Mouse (Mus musculus) kidney, adult 11 months (tissue): Measurements from ENCODE around the gene Slc17a8.
"Not testable (repeated sequence)": the region's sequence is repeated elsewhere in the genome, so short reads cannot be mapped to it uniquely, and the experiment has no call there.

Experiments used
- DNase-seq: peaks from one replicate; pipeline ENCODE4 v3.0.0; 2022

The Slc17a8 gene

DNA sequence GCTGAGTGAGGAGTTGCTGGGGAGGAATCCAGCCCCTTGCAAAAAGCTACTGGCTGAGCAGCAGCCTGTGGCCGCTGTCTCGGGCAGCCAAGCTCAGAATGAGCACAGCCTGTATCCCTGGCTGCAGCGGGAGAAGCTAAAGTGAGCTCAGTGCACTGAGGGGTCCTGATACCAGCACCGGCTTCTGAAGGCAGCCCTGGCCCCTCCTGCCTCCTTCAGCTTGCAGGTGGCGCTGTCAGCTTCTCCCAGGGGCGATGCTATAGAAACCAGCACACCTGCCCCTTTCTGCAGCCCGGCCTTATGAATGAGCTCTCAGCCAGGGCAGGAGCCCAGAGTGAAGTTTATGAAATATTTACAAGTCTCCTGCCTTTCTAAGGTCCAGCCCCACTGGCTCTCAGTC, at the start of gene Slc17a8:
TSS of gene Slc17a8 (minus strand) at position 125 of the 400 bp plus-strand sequence.
- DNase-seq: no peak

DNA sequence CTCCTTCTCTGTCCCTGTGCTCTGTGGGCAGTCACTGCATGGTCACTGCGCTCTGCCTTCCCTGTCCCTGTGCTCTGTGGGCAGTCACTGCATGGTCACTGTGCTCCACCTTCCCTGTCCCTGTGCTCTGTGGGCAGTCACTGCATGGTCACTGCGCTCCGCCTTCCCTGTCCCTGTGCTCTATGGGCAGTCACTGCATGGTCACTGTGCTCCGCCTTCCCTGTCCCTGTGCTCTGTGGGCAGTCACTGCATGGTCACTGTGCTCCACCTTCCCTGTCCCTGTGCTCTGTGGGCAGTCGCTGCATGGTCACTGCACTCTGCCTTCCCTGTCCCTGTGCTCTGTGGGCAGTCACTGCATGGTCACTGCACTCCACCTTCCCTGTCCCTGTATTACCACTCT, 49.3 kb upstream of the Slc17a8 start:
- DNase-seq: not testable (repeated sequence)

DNA sequence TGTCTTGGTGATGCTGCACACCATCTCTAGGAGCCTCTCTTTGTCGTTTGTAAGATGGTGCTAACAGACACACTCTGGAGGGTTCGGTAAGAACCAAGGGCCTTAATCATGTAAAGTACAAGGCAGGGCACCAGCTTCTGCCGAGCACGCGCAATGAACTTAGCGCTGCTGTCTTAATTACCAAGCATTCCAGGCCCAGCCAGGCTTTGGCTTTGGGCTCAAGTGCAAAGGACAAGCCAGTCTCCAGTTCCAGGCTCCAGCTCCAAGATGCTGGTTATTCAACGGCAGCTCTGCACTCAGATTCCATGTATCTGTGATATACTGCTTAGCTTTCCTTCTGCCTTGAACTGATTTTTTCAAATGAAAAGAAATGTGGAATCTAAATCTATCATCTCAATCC, 46.5 kb upstream of the Slc17a8 start:
- peak; percentile 47 for DNase-seq

DNA sequence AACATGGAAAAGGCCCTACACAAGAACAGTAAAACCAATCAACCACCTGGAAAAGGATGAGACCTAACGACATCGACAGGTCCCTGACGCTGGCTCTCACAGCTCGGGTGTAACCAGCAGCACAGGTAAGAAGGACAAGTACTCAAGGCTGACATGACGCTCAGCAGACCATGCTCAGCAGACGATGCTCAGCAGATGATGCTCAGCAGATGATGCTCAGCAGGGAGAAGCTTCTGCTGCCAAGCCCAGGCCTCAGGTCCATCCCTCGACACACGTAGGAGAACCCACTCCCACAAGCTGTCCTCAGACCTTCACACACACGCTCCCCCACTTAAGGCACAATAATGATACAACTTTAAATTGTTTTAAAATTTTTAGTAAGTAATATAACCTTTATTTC, 44.6 kb upstream of the Slc17a8 start:
- DNase-seq: no peak

DNA sequence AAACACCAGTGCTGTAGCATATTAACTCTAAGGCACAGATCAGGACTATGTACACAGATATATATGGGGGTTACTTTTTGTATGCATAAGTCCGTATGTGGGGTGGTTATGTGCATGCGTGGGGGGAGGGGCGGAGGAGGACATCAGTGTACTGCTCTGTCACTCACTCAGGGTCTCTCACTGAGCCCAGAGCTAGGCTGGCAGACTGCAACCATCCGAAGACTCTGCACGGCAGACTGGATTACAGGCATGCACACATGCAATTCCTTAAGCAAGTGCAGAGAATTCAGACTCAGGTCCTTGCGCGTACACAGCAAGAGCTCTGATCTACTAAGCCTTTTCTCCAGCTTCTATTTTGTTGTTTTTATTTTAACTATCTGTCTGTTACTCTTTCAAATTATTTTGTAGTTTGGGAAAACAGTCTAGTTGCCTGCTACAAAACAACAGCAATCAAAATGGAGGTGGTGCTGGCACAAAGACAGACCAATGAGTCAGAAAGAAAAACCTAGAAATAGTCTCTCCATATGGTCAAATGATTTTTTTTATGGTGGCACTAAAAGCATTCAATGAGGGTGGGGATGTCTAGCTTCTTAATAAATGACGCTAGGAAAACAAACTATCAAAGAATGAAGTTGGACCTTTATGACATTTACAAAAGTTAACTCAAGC, 44.1 kb upstream of the Slc17a8 start:
- DNase-seq: no peak

DNA sequence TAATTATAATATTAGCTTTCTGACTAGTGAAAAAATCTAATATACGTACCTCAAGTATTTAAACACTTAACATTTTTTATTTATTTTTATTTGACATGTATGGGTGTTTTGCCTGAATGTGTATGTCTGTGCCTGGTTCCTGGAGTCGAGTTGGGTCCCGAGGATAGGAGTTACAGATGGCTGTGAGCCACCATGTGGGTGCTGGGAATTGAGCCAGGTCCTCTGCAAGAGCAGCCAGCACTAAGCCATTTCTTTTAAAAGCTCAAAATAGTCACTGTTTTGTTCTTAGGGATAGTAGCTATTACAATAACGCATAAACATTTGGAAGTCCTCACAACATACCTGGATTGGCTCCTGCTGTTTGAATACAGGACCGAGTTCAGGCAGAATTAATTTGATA, 35.3 kb upstream of the Slc17a8 start:
- no peak for DNase-seq

DNA sequence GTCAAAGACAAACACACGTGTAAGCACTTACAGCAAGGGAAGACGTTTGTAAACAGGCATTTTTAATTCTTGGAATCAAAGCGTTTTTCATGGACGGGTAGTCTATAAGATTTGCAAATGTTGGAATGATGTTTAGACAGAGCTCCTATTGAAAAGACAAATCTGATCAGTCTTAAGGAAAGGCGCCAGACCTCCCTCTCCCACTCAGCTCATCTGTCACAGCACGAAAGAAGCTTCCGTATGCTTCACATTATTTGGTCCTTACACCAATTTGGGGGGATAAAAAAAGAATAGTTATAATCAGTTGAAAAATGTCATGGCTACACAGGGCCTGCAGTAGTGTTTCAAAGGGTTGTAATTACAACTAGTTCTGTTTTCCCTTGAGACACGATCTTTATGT, 31.9 kb upstream of the Slc17a8 start:
- DNase-seq: no peak

DNA sequence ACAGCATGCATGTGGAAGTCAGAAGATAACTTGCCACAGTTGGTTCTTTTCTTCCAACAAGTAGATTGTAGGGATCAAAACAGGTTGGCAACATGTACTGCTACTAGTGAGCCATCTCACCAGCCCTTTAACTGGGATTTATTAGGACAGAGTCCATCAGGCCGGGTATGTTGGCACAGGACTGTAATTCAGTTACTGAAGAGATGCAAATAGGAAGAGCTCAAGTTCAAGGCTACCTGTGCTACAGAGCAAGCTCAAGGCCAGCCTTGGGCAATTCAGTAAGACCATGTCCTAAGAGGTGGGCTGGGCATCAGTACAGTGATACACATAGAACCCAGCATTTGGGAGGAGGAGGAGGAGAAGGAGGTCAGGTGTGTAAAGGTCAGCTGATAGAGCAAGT, 30.6 kb upstream of the Slc17a8 start:
- DNase-seq: no peak

DNA sequence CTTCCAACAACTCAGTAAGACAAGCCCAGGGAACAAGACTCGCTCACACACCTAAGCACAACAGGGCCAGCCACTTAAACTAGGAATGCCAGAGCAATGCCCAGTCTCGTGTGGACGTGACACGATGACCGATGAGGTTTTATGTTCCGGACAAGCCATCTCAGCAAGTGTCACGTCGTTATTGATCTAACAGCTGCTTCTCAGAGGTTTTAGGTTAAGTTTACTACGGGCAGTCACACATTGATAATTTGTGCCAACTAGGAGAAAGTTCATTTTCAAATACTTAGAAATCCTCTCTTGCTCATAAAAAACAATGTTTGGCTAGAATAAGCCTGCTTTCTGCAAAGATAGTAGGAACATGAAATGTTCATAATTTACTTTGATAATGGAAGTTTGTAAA, 25.9 kb upstream of the Slc17a8 start:
- no peak for DNase-seq

DNA sequence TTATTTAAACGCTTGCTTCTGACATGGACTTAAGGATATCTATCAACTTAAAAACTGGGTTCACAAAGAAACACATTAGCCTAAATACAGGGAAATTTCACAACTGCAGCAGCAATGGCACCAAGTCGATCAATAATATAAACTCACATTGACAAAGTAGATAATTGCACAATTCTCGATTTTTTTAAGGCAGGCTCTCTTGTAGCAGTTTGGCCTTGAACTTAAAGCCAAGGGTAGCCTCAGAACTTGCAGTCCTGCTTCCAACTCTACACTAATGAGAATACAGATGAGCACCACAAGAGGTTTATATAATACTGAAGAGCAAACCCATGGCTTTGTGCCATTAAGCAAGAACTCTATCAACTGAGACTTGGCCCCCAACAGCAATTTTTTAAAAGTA, 15.9 kb upstream of the Slc17a8 start:
- no peak for DNase-seq

DNA sequence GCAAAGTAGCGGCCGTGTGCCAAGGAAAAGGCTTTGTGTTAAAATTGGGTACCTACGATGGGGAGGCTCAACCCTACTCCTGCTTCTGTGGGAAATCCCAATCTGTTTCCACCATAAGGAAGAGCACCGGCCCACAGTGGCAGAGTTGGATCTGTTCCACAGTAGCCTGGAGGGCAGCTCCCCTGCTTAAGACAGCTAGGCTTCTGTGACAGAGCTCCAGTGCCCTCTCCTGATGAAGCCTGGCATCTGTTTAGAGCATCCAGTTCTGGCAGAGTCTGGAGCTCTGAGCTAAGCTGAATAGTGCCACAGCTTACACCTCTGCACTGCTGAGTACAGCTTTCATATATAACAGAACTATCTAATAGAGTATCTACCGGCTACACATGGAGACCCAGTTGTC, 14.0 kb upstream of the Slc17a8 start:
- peak; percentile 67 for DNase-seq

DNA sequence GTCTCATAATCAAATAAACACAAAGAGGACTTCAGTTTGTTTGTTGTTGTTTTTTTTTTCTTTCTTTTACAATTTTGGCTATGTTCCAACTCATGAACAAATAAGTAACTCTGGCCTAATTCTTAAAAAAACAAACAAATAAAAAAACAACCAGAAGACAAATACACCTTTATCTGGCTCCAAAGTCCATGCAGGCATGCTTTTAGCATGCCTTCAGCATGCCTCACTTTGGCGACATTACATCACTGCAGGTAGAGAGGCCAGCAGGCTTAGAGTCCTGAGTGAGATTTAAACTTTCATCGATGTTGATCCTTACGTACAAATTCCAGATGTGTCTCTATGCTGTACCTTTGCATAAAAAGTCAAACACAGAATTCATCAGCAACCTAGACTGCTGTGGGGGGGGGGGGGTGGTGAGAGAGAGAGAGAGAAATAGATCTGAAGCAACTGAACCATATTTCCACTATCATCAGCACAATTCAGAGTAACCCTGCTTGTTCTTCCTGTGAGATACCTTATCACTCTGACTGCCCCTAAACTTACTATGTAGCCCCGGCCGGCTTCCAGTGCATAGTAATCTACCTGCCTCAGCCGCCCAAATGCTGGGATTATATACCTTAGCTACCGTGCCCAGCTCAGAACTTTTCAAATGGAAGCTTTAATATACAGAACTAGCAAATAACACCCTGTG, 12.8 kb upstream of the Slc17a8 start:
- peak; percentile 50 for DNase-seq

DNA sequence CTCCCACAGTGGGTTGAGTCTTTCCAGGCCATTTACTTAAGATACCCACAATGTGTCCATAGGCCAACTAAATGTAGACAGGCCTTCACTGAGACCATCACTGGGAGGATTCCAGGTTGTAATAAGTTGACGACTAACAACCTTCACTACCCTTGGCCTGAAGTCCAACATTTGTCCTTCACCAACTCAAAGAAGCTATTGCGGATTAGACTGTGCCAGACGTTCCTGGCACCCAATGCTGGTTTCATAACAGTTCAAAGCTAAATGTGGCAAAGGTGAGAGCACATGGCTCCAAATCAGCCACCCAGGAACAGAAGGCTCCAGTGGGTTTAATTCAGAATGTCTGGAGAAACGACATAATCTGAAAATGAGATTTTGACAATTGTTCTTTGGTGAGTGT, 12.1 kb upstream of the Slc17a8 start:
- peak; percentile 87 for DNase-seq

DNA sequence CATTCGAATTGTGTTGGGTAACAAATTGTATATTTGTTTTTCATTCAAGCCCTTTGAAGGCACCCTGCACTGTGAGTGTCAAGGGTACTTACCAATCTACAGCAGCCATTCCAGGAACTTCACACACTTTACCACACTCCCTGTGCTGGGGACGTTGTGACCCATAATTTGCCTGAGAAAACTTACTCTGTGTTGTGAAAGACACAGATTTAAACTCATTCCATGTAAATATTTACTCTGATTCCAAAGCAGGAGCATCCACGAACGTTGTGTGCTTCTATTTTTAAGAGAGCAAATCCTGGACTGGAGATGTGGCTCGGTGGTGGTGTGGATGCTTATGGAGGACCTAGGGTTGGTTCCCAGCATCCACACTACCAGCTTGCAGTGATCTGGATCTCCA, 10.8 kb upstream of the Slc17a8 start:
- no peak for DNase-seq

DNA sequence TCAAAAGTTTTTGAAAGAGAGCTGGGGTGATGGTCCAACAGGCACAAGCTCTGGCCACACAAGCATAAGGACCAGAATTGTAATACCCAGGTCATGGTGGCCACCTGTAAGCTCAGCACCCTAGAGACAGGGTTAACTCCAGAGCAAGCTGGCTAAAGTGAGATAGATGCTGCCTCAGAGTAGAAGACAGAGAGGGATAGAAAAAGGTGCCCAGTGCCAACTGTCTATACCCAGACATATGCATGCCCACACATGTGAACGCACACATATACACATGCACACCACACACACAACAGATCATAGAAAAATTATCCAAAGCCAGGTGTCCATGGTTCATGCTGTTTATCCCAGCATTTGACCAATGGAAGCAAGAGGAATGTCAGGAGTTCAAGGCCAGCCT, 9.5 kb upstream of the Slc17a8 start:
- no peak for DNase-seq

DNA sequence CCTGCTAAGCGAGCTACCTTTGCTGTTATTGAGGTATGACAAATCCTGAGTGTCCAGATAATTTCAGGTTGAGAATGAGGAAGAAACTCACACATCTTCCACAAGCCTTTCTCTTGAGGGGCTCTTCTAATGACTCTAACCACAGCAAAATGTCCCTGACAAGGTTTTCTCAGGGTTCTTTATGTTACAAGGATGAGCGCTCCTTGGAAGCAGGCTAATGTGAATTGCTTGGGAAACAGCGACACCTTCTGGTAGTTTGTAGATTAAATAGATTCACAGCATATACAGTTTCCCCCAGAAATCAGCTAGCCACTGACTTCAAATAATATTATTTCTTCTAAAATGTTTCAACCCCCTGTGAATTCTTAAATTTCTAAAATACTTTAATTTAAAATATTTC, 9.0 kb upstream of the Slc17a8 start:
- DNase-seq: no peak

DNA sequence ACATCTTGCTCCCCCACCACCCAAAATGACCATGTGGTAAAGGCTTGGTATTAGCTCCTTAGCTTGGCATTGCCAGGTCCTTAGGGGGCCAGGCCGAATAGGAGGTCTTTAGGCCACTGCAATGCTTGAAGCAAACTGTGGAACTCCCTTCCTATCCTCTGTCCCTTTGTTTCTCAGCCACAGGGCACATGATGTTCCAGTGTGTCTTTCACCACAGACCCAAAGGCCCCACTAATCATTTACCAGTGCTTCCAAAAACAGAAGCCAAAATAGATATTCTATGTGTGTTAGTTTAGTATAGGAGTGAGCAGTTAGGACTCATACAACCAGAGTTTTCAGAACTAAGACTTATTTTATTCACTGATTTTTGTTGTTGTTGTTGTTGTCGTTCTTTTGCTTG, 5.7 kb upstream of the Slc17a8 start:
- no peak for DNase-seq

DNA sequence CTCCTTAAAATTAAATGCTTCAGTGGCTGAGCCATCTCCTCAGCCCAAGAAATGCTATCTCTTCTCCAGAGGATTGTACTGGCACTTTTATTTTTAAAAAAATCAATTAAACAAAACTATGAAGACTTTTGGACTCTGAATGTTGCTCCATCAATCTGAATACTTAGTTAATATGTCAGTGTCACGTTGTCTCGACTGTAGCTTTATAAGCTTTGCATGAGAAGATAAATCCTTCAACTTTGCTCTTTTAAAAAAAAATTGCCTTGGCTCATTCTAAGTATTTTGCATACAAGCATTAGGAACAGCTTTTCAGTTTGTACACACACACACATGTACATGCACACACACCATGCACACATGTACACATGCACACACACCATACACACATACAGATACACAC, 3.1 kb upstream of the Slc17a8 start:
- DNase-seq: no peak

DNA sequence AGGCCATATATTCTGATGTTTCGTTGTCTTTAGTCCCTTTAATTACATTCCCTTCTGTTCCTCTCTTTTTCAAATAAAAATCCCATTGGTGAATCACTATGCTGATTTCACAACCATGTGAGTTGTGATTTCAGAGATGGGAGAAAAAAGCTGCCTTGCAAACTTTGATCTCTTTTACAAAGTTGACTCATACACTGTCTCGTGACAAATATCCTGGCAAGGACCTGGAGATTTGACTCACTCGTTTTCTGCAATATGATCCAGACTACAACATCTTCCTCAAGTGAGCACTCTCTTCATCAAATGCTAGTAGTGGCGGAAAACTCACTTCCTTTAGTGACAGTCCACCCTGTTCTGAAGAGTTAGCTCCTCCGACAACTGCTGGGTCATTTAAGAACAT, 21.7 kb downstream of the Slc17a8 start:
- no peak for DNase-seq

DNA sequence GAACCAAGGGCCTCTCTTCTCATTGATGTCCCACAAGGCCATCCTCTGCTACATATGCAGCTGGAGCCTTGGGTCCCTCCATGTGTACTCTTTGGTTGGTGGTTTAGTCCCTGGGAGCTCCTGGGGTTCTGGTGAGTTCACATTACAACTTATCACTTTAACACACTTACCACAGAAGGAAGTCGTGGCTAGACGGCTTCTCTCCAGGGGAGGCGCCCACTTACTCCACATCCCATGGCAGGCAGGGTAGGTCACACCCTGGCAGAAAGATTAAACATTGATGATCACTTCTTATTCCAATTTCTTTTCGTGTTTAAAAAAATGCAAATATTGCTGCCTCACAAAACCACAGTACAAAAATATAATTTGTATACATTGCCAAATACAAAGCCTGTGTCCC, 23.8 kb downstream of the Slc17a8 start:
- no peak for DNase-seq

DNA sequence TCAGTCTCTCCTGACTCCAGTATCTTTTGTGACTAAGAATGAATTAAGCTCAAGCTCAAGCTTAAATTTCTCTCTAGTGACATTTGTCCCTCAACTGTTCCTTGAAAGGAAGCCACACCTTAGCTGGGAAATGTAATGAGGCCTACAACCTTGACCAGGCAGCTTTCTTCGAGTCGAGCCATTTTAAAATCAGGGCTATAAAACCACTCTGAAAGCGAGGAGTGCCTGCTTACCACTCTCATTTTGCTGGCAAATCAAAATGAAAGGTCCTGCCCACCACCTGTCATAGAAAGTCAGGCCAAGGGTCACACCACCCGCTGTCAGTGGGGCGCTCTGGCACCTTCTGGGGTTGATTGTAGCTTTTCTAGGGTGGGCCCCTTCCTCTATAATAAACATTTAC, 25.1 kb downstream of the Slc17a8 start:
- DNase-seq: no peak

DNA sequence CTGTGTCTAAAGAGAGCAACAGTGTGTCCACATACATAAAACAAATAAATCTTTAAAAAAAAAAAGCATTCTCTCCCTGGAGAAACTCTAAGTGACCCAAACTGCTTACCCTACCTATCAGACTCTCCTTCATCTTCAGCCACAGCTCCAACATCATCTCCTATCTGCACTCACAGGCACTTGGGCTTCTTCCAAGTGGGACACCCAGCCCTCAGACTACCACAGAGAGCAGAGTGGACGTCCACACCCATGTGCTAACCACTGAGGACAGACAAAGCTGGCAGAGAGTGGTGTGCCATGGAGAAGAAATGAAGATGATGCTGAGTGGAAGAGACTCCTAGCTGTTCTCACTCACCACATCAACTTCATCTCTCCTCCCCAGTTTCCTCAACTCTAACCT, 25.5 kb downstream of the Slc17a8 start:
- no peak for DNase-seq

DNA sequence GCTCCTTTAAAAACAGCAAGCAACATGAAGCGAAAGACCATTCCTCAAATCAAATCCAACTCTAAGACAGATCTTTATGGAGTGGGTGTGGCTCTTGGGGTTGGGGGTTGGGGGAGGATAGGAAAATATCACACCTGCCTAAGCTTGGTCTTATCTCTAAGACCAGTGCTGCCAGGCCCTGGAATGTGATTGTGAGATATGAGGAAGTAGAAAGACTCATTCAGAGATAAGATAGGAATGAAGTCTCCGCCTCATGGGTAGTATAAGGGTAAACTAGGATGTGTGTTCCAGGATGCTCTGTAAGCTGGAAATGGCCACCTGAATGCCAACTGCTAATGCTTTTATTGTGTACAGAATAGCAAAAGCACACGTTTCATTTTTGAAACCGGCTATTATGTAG, 26.7 kb downstream of the Slc17a8 start:
- DNase-seq: no peak

DNA sequence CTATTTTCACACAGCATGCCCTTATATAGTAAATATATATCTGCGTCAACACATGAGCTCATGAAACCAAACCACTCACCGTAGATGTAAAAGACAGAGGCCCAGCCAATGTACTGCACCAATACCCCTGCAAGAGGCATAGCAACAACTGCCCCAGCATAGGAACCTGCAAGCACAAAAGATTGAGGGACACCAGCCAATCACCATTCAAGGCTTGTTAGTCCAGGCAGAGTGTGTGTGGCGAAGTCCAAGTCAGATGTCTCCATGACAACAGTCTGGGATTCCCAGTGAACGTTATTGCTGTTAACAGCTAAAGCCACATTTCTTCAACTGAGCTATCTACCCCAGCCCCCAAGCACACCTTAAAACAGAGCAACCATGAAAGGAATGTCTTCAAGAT, 28.3 kb downstream of the Slc17a8 start:
- DNase-seq: no peak

DNA sequence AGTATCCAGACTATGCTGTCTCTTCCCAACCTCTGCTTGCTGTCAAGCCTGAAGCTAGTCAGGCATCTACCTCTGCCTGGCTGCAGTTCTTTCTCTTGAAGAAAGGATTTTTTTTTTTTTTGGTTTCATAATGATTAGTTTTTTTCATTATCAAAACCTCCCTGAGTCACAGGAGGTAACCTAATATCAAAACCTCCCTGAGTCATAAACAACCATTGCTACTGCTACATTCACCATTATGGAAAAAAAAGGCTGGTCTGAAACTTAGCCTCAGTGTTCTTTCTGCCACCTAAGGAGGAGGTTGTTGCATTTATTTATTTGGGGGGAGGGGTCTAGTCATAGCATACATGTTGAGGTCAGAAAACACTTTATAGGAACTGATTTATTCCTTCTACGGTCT, 31.2 kb downstream of the Slc17a8 start:
- DNase-seq: no peak
